Mouse (Mus musculus) bone marrow, adult 2 months (tissue): ENCODE measurements around the gene Slc23a3.

Experiments used
- CTCF ChIP-seq: fragments of 200-500 bp; IDR thresholded peaks from 2 replicates; pipeline ENCODE4 v1.5.1; 2011; ENCODE audit warnings: low read length, control low read depth; ENCODE audit not compliant: control insufficient read depth, insufficient read depth
- POLR2A ChIP-seq: fragments of 200-500 bp; IDR thresholded peaks from 2 replicates; pipeline ENCODE4 v1.6.1; 2011; ENCODE audit warnings: low read depth, mild to moderate bottlenecking, control low read depth, low read length, borderline replicate concordance; ENCODE audit not compliant: control insufficient read depth

DNA sequence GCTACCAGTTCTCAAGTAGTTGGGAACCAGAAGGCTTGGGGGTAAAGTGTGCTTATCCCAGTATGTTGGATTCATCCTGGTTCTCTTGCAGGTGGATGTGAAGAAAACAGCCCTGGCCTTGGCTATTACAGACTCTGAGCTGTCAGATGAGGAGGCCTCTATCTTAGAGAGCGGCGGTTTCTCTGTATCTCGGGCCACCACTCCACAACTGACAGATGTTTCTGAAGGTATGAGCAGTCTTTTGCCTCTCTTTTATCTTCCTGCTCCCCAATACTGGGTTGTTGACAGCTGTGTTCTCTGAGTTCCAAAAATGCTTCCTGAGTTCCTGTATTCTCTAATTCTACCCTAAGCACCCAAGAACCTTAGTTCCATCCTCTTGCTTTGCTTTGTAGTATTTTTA lies 11.9 kb upstream of the Slc23a3 start:
- no peak for TF ChIP-seq CTCF
- no peak for TF ChIP-seq POLR2A
